Mouse (Mus musculus) heart, embryonic 11.5 days (tissue): ENCODE measurements around the gene Tlnrd1. TPM values are rescaled to one million over a fixed set of nuclear protein-coding genes. Genes with fewer than 3 reads are reported as not detected.

Experiments
- ATAC-seq: fragments of 200-750 bp; cut with Nextera tagmentation; replicated peaks from 2 replicates; pipeline ENCODE4 v1.8.0; 2017; ENCODE audit warnings: moderate library complexity; ENCODE audit not compliant: insufficient number of reproducible peaks, low FRiP score, low TSS enrichment
- H3K27ac ChIP-seq: fragments of 300-500 bp; sonication (generic); 2 replicates; pipeline ENCODE4 v1.5.1; 2014; ENCODE audit warnings: mild to moderate bottlenecking, low read depth, low read length
- H3K27me3 ChIP-seq: fragments of 300-500 bp; sonication (generic); 2 replicates; pipeline ENCODE4 v1.6.1; 2014; ENCODE audit warnings: mild to moderate bottlenecking, low read length, mixed read lengths; ENCODE audit not compliant: control insufficient read depth, insufficient read depth
- H3K36me3 ChIP-seq: fragments of 300-500 bp; sonication (generic); 2 replicates; pipeline ENCODE4 v1.6.1; 2014; ENCODE audit warnings: mild to moderate bottlenecking, low read length, moderate library complexity, mixed read lengths; ENCODE audit not compliant: control insufficient read depth, insufficient read depth
- H3K4me1 ChIP-seq: fragments of 300-500 bp; sonication (generic); 2 replicates; pipeline ENCODE4 v1.6.1; 2014; ENCODE audit warnings: low read length; ENCODE audit not compliant: control insufficient read depth, insufficient read depth
- H3K4me2 ChIP-seq: fragments of 300-500 bp; sonication (generic); 2 replicates; pipeline ENCODE4 v1.6.1; 2014; ENCODE audit warnings: mild to moderate bottlenecking, moderate library complexity
- H3K4me3 ChIP-seq: fragments of 300-500 bp; sonication (generic); 2 replicates; pipeline ENCODE4 v1.5.1; 2014; ENCODE audit warnings: low read depth, low read length
- H3K9ac ChIP-seq: fragments of 300-500 bp; sonication (generic); 2 replicates; pipeline ENCODE4 v1.6.1; 2014; ENCODE audit warnings: mild to moderate bottlenecking, low read depth, low read length, moderate library complexity
- H3K9me3 ChIP-seq: fragments of 300-500 bp; sonication (generic); replicated peaks from 2 replicates; pipeline ENCODE4 v1.6.1; 2016; ENCODE audit warnings: low read length; ENCODE audit not compliant: control insufficient read depth
- WGBS: fragments of 180-500 bp; shearing (Covaris S2); extraction: QIAGEN DNeasy Blood & Tissue Kit; methylation state at CpG from one replicate; pipeline ENCODE4 v1.1.7; 2014; ENCODE audit not compliant: insufficient replicate concordance; 5-methylcytosine and 5-hydroxymethylcytosine counted together
- polyA plus RNA-seq: library from polyadenylated mRNA; unstranded; fragments of >200 nt; fragmentation: Nextera tagmentation; extraction: Ambion mirVana; gene quantifications from 2 replicates; pipeline ENCODE4 v1.2.1, GENCODE M21; 2014

The Tlnrd1 gene
- polyA plus RNA-seq, 1 experiment from 2014 or later: 13.9 TPM

GRCm38 (mm10) chr7:83840076-83840475, 44.0 kb downstream of the Tlnrd1 start:
- H3K4me1 ChIP-seq: peaks cover 10% of the 10 kb centered on the region
- no peak overlapping the region for H3K9ac ChIP-seq
- H3K4me2 ChIP-seq: no peak overlapping the region
- H3K27me3 ChIP-seq: no peaks in the 10 kb centered on the region
- H3K27ac ChIP-seq: no peak overlapping the region
- H3K36me3 ChIP-seq: no peaks in the 10 kb centered on the region
- H3K9me3 ChIP-seq: no peaks in the 10 kb centered on the region
- no peak overlapping the region for H3K4me3 ChIP-seq
- ATAC-seq: no peak
- WGBS: 75% methylated on average over 2 of the region's 2 CpGs

GRCm38 (mm10) chr7:83838525-83839224, 45.4 kb downstream of the Tlnrd1 start:
- 62% methylated on average over 5 of the region's 5 CpGs for WGBS
- H3K27me3 ChIP-seq: no peaks in the 10 kb centered on the region

More at GRCm38 (mm10) chr7:83838525-83839224, 45.4 kb downstream of the Tlnrd1 start:
- ATAC-seq: no peak
- H3K4me3 ChIP-seq: no peak overlapping the region
- H3K27ac ChIP-seq: no peak overlapping the region
- peaks cover 10% of the 10 kb centered on the region for H3K4me1 ChIP-seq
- no peak overlapping the region for H3K4me2 ChIP-seq
- H3K9me3 ChIP-seq: no peaks in the 10 kb centered on the region
- H3K36me3 ChIP-seq: no peaks in the 10 kb centered on the region
- no peak overlapping the region for H3K9ac ChIP-seq

Other genes starting within 250 kb of the Tlnrd1 start
- gene Il16, start 138.6 kb downstream of the Tlnrd1 start, polyA plus RNA-seq: 1.5 and 2.1 TPM in 2 replicates
- gene Cfap161, start 89.4 kb downstream of the Tlnrd1 start, polyA plus RNA-seq: 3.6 and 5.2 TPM in 2 replicates
- gene Mesd, start 161 bp upstream of the Tlnrd1 start, polyA plus RNA-seq: 73.4 and 87.5 TPM in 2 replicates
- gene Cemip, start 202.2 kb upstream of the Tlnrd1 start, polyA plus RNA-seq: 0.72 and 0.82 TPM in 2 replicates